Mouse (Mus musculus) limb, embryonic 10.5 days (tissue): ENCODE data around the gene Spint2. TPM values are rescaled to one million over a fixed set of nuclear protein-coding genes. Genes with fewer than 3 reads are reported as not detected.

Source experiments
- DNase-seq: peaks from one replicate; pipeline ENCODE4 v3.0.0-alpha.2; 2017; ENCODE audit warnings: low spot score
- H3K27ac ChIP-seq: fragments of 300-500 bp; sonication (generic); 2 replicates; pipeline ENCODE4 v1.5.1; 2016; ENCODE audit warnings: mild to moderate bottlenecking
- H3K27me3 ChIP-seq: fragments of 300-500 bp; sonication (generic); 2 replicates; pipeline ENCODE4 v1.6.1; 2016; ENCODE audit warnings: low read depth, mild to moderate bottlenecking; ENCODE audit not compliant: poor library complexity, severe bottlenecking
- H3K36me3 ChIP-seq: fragments of 300-500 bp; sonication (generic); 2 replicates; pipeline ENCODE4 v1.6.1; 2016; ENCODE audit warnings: mild to moderate bottlenecking, moderate library complexity
- H3K4me1 ChIP-seq: fragments of 300-500 bp; sonication (generic); 2 replicates; pipeline ENCODE4 v1.6.1; 2016
- H3K4me3 ChIP-seq: fragments of 300-500 bp; sonication (generic); 2 replicates; pipeline ENCODE4 v1.5.1; 2016; ENCODE audit warnings: mild to moderate bottlenecking, moderate library complexity
- H3K9me3 ChIP-seq: fragments of 300-500 bp; sonication (generic); replicated peaks from 2 replicates; pipeline ENCODE4 v1.6.1; 2016; ENCODE audit warnings: mild to moderate bottlenecking
- WGBS: fragments of 180-500 bp; shearing (Covaris S2); methylation state at CpG from one replicate; pipeline ENCODE4 v1.1.7; 2016; 5-methylcytosine and 5-hydroxymethylcytosine counted together
- polyA plus RNA-seq: library from polyadenylated mRNA; unstranded; fragments of >200 nt; fragmentation: Nextera tagmentation; extraction: Ambion mirVana; gene quantifications from 2 replicates; pipeline ENCODE4 v1.2.1, GENCODE M21; 2016

Gene Spint2
- 58.8 and 71.8 TPM in 2 replicates for polyA plus RNA-seq

- Histone ChIP-seq H3K36me3 (no peaks in the 10 kb centered on the region), H3K9me3 (no peaks in the 10 kb centered on the region), H3K27me3 (peaks cover 54% of the 10 kb centered on the region), H3K27ac (peak within 1 kb of the TSS; percentile 82), H3K4me3 (peak within 1 kb of the TSS; percentile 61), H3K4me1 (peaks cover 37% of the 10 kb centered on the region)
- DNase-seq, result peak; percentile 74
- under 1% methylated on average over 80 of the region's 80 CpGs for WGBS
Observed at GRCm38 (mm10) chr7:29281201-29282073, at the start of gene Spint2. Spint2 (minus strand) TSS chr7:29281912.

GRCm38 (mm10) chr7:29328984-29329383, 47.3 kb upstream of the Spint2 start:
- H3K4me3 ChIP-seq, result no peak overlapping the region
- H3K36me3 ChIP-seq, result peaks cover 66% of the 10 kb centered on the region
- H3K27ac ChIP-seq, result no peak overlapping the region
- peaks cover 1% of the 10 kb centered on the region; the same call in 1 of the 2 replicates for H3K4me1 ChIP-seq
- H3K27me3 ChIP-seq, result no peaks in the 10 kb centered on the region
- DNase-seq, result no peak
- H3K9me3 ChIP-seq, result no peaks in the 10 kb centered on the region
- WGBS, result 94% methylated on average over 16 of the region's 16 CpGs

- H3K9me3 ChIP-seq, result no peaks in the 10 kb centered on the region
- WGBS, result 72% methylated on average over 6 of the region's 6 CpGs
- H3K27ac ChIP-seq, result no peak overlapping the region
- peaks cover 2% of the 10 kb centered on the region; the same call in 1 of the 2 replicates for H3K4me1 ChIP-seq
- no peak for DNase-seq
- no peaks in the 10 kb centered on the region for H3K27me3 ChIP-seq
- H3K36me3 ChIP-seq, result peaks cover 74% of the 10 kb centered on the region
- no peak overlapping the region for H3K4me3 ChIP-seq
Observed at GRCm38 (mm10) chr7:29327087-29327486, 45.4 kb upstream of the Spint2 start.

- DNase-seq, result peak; percentile 64
- Histone ChIP-seq H3K9me3 (no peaks in the 10 kb centered on the region), H3K27ac (peak overlapping the region; percentile 95), H3K4me3 (peak overlapping the region; percentile 45), H3K27me3 (no peaks in the 10 kb centered on the region), H3K36me3 (peaks cover 38% of the 10 kb centered on the region), H3K4me1 (peaks cover 76% of the 10 kb centered on the region)
- 6% methylated on average over 19 of the region's 19 CpGs for WGBS
Observed at GRCm38 (mm10) chr7:29319337-29320307, 37.9 kb upstream of the Spint2 start.

GRCm38 (mm10) chr7:29318115-29318911, 36.6 kb upstream of the Spint2 start:
- peak overlapping the region; percentile 95 for H3K27ac ChIP-seq
- H3K4me1 ChIP-seq, result peaks cover 89% of the 10 kb centered on the region
- no peaks in the 10 kb centered on the region for H3K27me3 ChIP-seq
- peaks cover 36% of the 10 kb centered on the region for H3K36me3 ChIP-seq
- 5% methylated on average over 18 of the region's 18 CpGs for WGBS
- peak overlapping the region; percentile 45 for H3K4me3 ChIP-seq
- DNase-seq, result peak; percentile 65
- no peaks in the 10 kb centered on the region for H3K9me3 ChIP-seq

GRCm38 (mm10) chr7:29317558-29317957, 35.8 kb upstream of the Spint2 start:
- 0% methylated on average over 2 of the region's 2 CpGs for WGBS
- peak; percentile 89 for DNase-seq

GRCm38 (mm10) chr7:29316976-29317375, 35.3 kb upstream of the Spint2 start:
- no peaks in the 10 kb centered on the region for H3K9me3 ChIP-seq
- no peaks in the 10 kb centered on the region for H3K27me3 ChIP-seq
- 2% methylated on average over 10 of the region's 10 CpGs for WGBS
- DNase-seq, result peak; percentile 80
- peak overlapping the region; percentile 45 for H3K4me3 ChIP-seq
- H3K36me3 ChIP-seq, result peaks cover 39% of the 10 kb centered on the region
- peak overlapping the region; percentile 95 for H3K27ac ChIP-seq
- peaks cover 95% of the 10 kb centered on the region for H3K4me1 ChIP-seq

More at GRCm38 (mm10) chr7:29317558-29317957, 35.8 kb upstream of the Spint2 start:
- peaks cover 96% of the 10 kb centered on the region for H3K4me1 ChIP-seq
- no peaks in the 10 kb centered on the region for H3K9me3 ChIP-seq
- peak overlapping the region; percentile 95 for H3K27ac ChIP-seq
- peak overlapping the region; percentile 45 for H3K4me3 ChIP-seq
- H3K27me3 ChIP-seq, result no peaks in the 10 kb centered on the region
- H3K36me3 ChIP-seq, result peaks cover 35% of the 10 kb centered on the region

GRCm38 (mm10) chr7:29316137-29316734, 34.5 kb upstream of the Spint2 start:
- peak overlapping the region; percentile 95 for H3K27ac ChIP-seq
- DNase-seq, result no peak
- H3K4me1 ChIP-seq, result peaks cover 87% of the 10 kb centered on the region
- H3K27me3 ChIP-seq, result no peaks in the 10 kb centered on the region
- H3K36me3 ChIP-seq, result peaks cover 45% of the 10 kb centered on the region
- H3K9me3 ChIP-seq, result no peaks in the 10 kb centered on the region
- 62% methylated on average over 17 of the region's 17 CpGs for WGBS
- peak overlapping the region; percentile 18 for H3K4me3 ChIP-seq

- 0 out of 2 replicates have a peak, but pooled peaks cover under 1% of the 10 kb centered on the region for H3K27me3 ChIP-seq
- peaks cover 52% of the 10 kb centered on the region for H3K36me3 ChIP-seq
- WGBS, result 86% methylated on average over 13 of the region's 13 CpGs
- H3K4me1 ChIP-seq, result peaks cover 76% of the 10 kb centered on the region
- H3K27ac ChIP-seq, result peak overlapping the region; percentile 95
- DNase-seq, result no peak
- H3K9me3 ChIP-seq, result no peaks in the 10 kb centered on the region
- H3K4me3 ChIP-seq, result no peak overlapping the region
Observed at GRCm38 (mm10) chr7:29314844-29315628, 33.3 kb upstream of the Spint2 start.

- Histone ChIP-seq H3K9me3 (no peaks in the 10 kb centered on the region), H3K4me1 (peaks cover 75% of the 10 kb centered on the region), H3K27me3 (0 out of 2 replicates have a peak, but pooled peaks cover 9% of the 10 kb centered on the region), H3K27ac (peak overlapping the region; percentile 66), H3K4me3 (0 out of 2 replicates have a peak overlapping the region, but pooled peaks have one; percentile 0), H3K36me3 (peaks cover 52% of the 10 kb centered on the region)
- no peak for DNase-seq
- WGBS, result 50% methylated on average over 9 of the region's 9 CpGs
Observed at GRCm38 (mm10) chr7:29313572-29314261, 32.0 kb upstream of the Spint2 start.
